Mouse (Mus musculus) embryonic fibroblast, embryonic 13.5 days (primary cell): Measurements from ENCODE around the gene Scn1b. TPM values are rescaled to one million over a fixed set of nuclear protein-coding genes. Genes with fewer than 3 reads are reported as not detected.

Experiments used
- H3K27ac ChIP-seq: 2 replicates; pipeline ENCODE4 v1.5.1; 2012; ENCODE audit warnings: low read length, control low read depth, inconsistent platforms; ENCODE audit not compliant: insufficient read depth
- H3K4me1 ChIP-seq: 2 replicates; pipeline ENCODE4 v1.6.1; 2011; ENCODE audit warnings: low read length; ENCODE audit not compliant: control insufficient read depth, insufficient read depth
- H3K4me3 ChIP-seq: 2 replicates; pipeline ENCODE4 v1.5.1; 2011; ENCODE audit warnings: mild to moderate bottlenecking, control low read depth, low read length; ENCODE audit not compliant: insufficient read depth
- CTCF ChIP-seq: IDR thresholded peaks from 2 replicates; pipeline ENCODE4 v1.5.1; 2011; ENCODE audit warnings: mild to moderate bottlenecking, control low read depth, low read length, moderate library complexity, borderline replicate concordance; ENCODE audit not compliant: insufficient read depth
- POLR2A ChIP-seq: IDR thresholded peaks from 2 replicates; pipeline ENCODE4 v1.6.1; 2011; ENCODE audit warnings: low read depth, mild to moderate bottlenecking, control low read depth, low read length, moderate library complexity
- polyA plus RNA-seq: library from polyadenylated mRNA; stranded (reverse); fragments of >200 nt; gene quantifications from 2 replicates; pipeline ENCODE4 v1.2.4, GENCODE M21; 2011; ENCODE audit warnings: low read depth; ENCODE audit not compliant: missing spikeins, insufficient read length

Scn1b gene
- polyA plus RNA-seq, 1 experiment = 40.8 TPM

GRCm38 (mm10) chr7:31149751-31150565 lies 23.2 kb upstream of the Scn1b start:
- Histone ChIP-seq H3K4me1 (peaks cover 7% of the 10 kb centered on the region; the same call in 1 of the 2 replicates), H3K27ac (peak overlapping the region; percentile 39), H3K4me3 (peak overlapping the region; percentile 86)
- no peak for TF ChIP-seq POLR2A
- TF ChIP-seq CTCF = no peak

GRCm38 (mm10) chr7:31149271-31149670 lies 22.5 kb upstream of the Scn1b start:
- Histone ChIP-seq H3K4me3 (peak overlapping the region; percentile 86), H3K27ac (peak overlapping the region; percentile 39), H3K4me1 (peaks cover 7% of the 10 kb centered on the region; the same call in 1 of the 2 replicates)
- TF ChIP-seq CTCF (no peak), POLR2A (no peak)

- H3K4me1 ChIP-seq = peaks cover 7% of the 10 kb centered on the region; the same call in 1 of the 2 replicates
- H3K4me3 ChIP-seq = peak overlapping the region; percentile 86
- H3K27ac ChIP-seq = peak overlapping the region; percentile 62
- TF ChIP-seq POLR2A = peak; percentile 58; the same call in 1 of the 2 replicates
- TF ChIP-seq CTCF = no peak
These were observed 22.0 kb upstream of the Scn1b start for GRCm38 (mm10) chr7:31148756-31149155.

DNA sequence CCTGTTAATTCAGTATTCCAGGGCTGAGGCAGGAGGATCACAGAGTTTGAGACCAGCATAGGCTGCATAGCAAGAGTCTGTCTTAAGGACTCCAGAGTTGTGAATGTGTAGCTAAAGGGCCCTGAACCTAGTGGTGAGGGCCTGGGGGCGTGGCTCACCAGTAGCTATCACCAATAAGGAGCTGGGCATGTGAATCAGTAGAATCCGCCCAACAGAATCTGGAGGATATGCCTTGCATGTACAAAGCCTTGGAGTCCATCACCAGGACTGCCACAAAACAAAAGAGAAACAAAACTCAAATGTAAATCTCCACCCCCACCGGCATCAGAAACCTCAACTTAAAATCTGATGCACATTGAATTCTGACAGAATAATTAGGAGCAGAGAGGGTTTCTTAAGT lies 21.3 kb upstream of the Scn1b start:
- no peak for TF ChIP-seq CTCF
- TF ChIP-seq POLR2A = no peak
- Histone ChIP-seq H3K4me3 (peak overlapping the region; percentile 39), H3K4me1 (peaks cover 7% of the 10 kb centered on the region; the same call in 1 of the 2 replicates), H3K27ac (peak overlapping the region; percentile 62)

DNA sequence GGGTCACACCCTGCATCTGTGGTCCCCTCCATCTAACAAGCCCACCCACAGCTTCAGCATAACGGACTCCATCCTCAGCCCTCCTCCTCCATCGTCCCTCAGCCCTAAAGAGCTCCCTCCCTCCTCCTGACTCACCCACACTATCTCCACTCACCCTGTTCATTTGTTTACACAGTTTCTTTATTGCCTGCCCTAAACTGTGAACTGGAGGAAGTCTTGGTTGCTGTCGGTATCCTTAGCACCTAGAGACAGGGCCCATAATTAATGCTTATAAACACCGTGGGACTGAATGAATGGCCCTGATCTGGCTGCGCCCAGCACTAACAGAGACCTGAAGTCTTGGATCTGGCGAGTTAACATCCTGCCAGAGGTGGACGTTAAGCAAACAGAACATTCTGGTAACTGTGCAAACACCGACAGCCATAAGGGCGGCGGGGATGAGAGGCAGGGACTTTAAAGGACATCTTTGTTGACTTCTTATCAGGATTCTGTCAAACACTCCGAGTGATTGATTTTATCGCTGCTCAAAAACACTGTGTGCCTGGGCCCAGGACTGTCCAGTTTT lies 18.9 kb upstream of the Scn1b start:
- H3K4me3 ChIP-seq = no peak overlapping the region
- no peak overlapping the region for H3K27ac ChIP-seq
- peaks cover 7% of the 10 kb centered on the region; the same call in 1 of the 2 replicates for H3K4me1 ChIP-seq
- no peak for TF ChIP-seq POLR2A
- TF ChIP-seq CTCF = no peak

DNA sequence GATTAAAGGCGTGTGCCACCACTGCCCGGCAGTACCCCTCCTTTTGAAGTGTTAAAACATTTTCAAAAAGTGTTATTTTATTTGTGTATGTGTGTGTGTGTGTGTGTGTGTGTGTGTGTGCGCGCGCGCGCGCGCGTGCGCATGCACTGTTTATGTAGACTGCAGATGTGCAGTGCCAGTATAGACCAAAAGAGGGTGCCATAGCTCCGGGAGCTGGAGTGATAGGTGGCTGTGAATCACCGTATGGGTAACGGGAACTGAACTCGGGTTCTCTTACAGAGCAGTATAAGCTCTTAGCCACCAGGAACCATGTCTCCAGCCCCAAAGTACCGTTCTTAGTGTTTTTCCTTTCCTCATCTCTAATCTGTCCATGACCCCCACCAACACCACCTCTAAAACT lies 18.1 kb upstream of the Scn1b start:
- TF ChIP-seq CTCF = no peak
- TF ChIP-seq POLR2A = no peak

GRCm38 (mm10) chr7:31140941-31141340 lies 14.1 kb upstream of the Scn1b start:
- Histone ChIP-seq H3K4me1 (no peaks in the 10 kb centered on the region), H3K27ac (no peak overlapping the region), H3K4me3 (no peak overlapping the region)
- TF ChIP-seq POLR2A (no peak), CTCF (no peak)

More for the DNA sequence above, 18.1 kb upstream of the Scn1b start:
- Histone ChIP-seq H3K4me1 (peaks cover 7% of the 10 kb centered on the region; the same call in 1 of the 2 replicates), H3K4me3 (no peak overlapping the region), H3K27ac (no peak overlapping the region)

DNA sequence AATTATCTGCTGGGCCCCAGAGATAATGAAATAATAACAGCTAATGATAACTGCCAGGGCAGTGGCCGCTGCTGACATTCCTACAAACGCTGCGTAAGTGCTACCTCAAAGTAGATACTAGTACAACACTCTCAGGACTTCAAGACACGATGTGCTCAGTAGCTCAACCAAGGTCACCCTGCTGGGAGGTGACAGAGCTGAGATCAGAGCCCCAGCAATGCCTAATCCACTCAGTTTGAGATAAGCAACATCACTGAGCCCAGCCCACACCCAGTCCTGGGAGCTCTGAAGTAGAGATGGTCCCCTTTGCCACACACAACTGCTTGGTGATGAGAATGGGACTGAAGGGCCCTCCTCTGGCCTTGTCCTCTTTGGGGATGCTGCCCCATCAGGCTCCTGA lies 13.5 kb upstream of the Scn1b start:
- Histone ChIP-seq H3K4me3 (no peak overlapping the region), H3K27ac (no peak overlapping the region), H3K4me1 (no peaks in the 10 kb centered on the region)
- no peak for TF ChIP-seq POLR2A

DNA sequence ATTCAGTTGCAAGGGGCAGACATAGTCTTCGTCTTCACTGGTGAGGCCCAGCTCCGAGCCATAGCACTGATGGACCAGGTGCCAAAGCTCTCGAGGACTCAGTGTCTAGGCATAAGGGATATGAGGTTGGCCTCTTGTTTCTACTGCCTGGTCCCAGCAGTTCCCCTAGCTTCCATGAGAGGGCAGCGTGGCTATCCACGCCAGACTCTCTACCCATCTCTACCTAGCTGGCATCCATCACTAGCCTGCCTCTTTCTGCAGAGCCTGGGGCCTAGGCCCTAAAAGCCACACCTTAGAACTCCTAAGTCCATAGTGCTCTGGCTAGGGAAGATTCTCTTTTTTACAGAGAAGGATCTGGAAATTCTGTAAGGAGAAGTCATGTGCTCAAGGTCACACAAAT lies 13.0 kb upstream of the Scn1b start:
- TF ChIP-seq POLR2A (no peak), CTCF (peak; percentile 73; the same call in 1 of the 2 replicates)
- H3K4me1 ChIP-seq = no peaks in the 10 kb centered on the region
- no peak overlapping the region for H3K27ac ChIP-seq
- no peak overlapping the region for H3K4me3 ChIP-seq

GRCm38 (mm10) chr7:31135717-31136116 lies 8.9 kb upstream of the Scn1b start:
- Histone ChIP-seq H3K27ac (no peak overlapping the region), H3K4me1 (no peaks in the 10 kb centered on the region), H3K4me3 (no peak overlapping the region)
- TF ChIP-seq CTCF (no peak), POLR2A (no peak)
